Mouse (Mus musculus): ENCODE measurements around the gene Rpn2. TPM values are rescaled to one million over a fixed set of nuclear protein-coding genes. Genes with fewer than 3 reads are reported as not detected.

Gene Rpn2
- polyA plus RNA-seq, 1 experiment from 2014 or later = 391 TPM

- TF ChIP-seq CTCF (IDR thresholded peaks at IDR 0.05) = no peak
- ChIA-PET CTCF (no interaction called here), POLR2A (interaction anchor here (0.5 kb wide), 1 partner anchor 123 kb away, joined by 3 read pairs; no protein-coding TSS in a partner anchor)
- in situ Hi-C loops (cut with MboI; ENCODE audit: low pct_unique_long_range_greater_than_20kb) = no loop called here
- ATAC-seq = no peak
- no peak for DNase-seq (ENCODE audit: low read depth, low spot score)
- no peaks in the 10 kb centered on the region for H3K27me3 ChIP-seq
These were observed 68.7 kb downstream of the Rpn2 start, which contains the start of gene Ghrh for GRCm38 (mm10) chr2:157347361-157348159. TSS of gene Ghrh (minus strand) at chr2:157347506.

GRCm38 (mm10) chr2:157349121-157349778 lies 70.4 kb downstream of the Rpn2 start:
- ATAC-seq (no peak), DNase-seq (ENCODE audit: low read depth, low spot score) (no peak)
- no peaks in the 10 kb centered on the region for H3K27me3 ChIP-seq
- POLR2A ChIA-PET = no interaction called here
- in situ Hi-C loops (cut with MboI; ENCODE audit: low pct_unique_long_range_greater_than_20kb) = no loop called here
- TF ChIP-seq CTCF (IDR thresholded peaks at IDR 0.05) = no peak
- CTCF ChIA-PET = no interaction called here

- H3K27me3 ChIP-seq = no peaks in the 10 kb centered on the region
- TF ChIP-seq CTCF (IDR thresholded peaks at IDR 0.05) = no peak
- DNase-seq (ENCODE audit: low read depth, low spot score) = no peak
- no peak for ATAC-seq
- ChIA-PET POLR2A (interaction anchor here (1.4 kb wide), 1 partner anchor 14 kb away, joined by 3 read pairs; no protein-coding TSS in a partner anchor), CTCF (no interaction called here)
- in situ Hi-C loops (cut with MboI; ENCODE audit: low pct_unique_long_range_greater_than_20kb) = no loop called here
These were observed 74.4 kb downstream of the Rpn2 start for GRCm38 (mm10) chr2:157353183-157353582.

- ATAC-seq (no peak), DNase-seq (ENCODE audit: low read depth, low spot score) (no peak)
- ChIA-PET CTCF (interaction anchor here (0.6 kb wide), 1 partner anchor 19 kb away, joined by 3 read pairs; no protein-coding TSS in a partner anchor), POLR2A (interaction anchor here (1.4 kb wide), 1 partner anchor 13 kb away, joined by 3 read pairs; no protein-coding TSS in a partner anchor)
- in situ Hi-C loops (cut with MboI; ENCODE audit: low pct_unique_long_range_greater_than_20kb) = no loop called here
- no peak for TF ChIP-seq CTCF (IDR thresholded peaks at IDR 0.05)
- H3K27me3 ChIP-seq = no peaks in the 10 kb centered on the region
These were observed 75.3 kb downstream of the Rpn2 start for GRCm38 (mm10) chr2:157354106-157354505.

GRCm38 (mm10) chr2:157360028-157360427 lies 81.2 kb downstream of the Rpn2 start:
- DNase-seq (ENCODE audit: low read depth, low spot score) = no peak
- in situ Hi-C loops (cut with MboI; ENCODE audit: low pct_unique_long_range_greater_than_20kb) = no loop called here
- POLR2A ChIA-PET = no interaction called here
- CTCF ChIA-PET = interaction anchor here (0.7 kb wide), 1 partner anchor 9 kb away, joined by 3 read pairs; no protein-coding TSS in a partner anchor
- no peaks in the 10 kb centered on the region for H3K27me3 ChIP-seq
- no peak for ATAC-seq
- no peak for TF ChIP-seq CTCF (IDR thresholded peaks at IDR 0.05)

- no peak for DNase-seq (ENCODE audit: low read depth, low spot score)
- no peaks in the 10 kb centered on the region for H3K27me3 ChIP-seq
- CTCF ChIA-PET = interaction anchor here (1.4 kb wide), 1 partner anchor 95 kb away, joined by 5 read pairs; no protein-coding TSS in a partner anchor
- in situ Hi-C loops (cut with MboI; ENCODE audit: low pct_unique_long_range_greater_than_20kb) = no loop called here
- POLR2A ChIA-PET = no interaction called here
- no peak for ATAC-seq
- TF ChIP-seq CTCF (IDR thresholded peaks at IDR 0.05) = no peak
These were observed 84.2 kb downstream of the Rpn2 start for GRCm38 (mm10) chr2:157363031-157363430.

- POLR2A ChIA-PET = interaction anchor here (0.5 to 0.8 kb wide), 2 partner anchors 13 to 31 kb away, joined by 3 to 6 read pairs; no protein-coding TSS in a partner anchor
- in situ Hi-C loops (cut with MboI; ENCODE audit: low pct_unique_long_range_greater_than_20kb) = loop anchor here (5.0 kb wide), 1 partner anchor 81 kb away; no protein-coding TSS in a partner anchor
- TF ChIP-seq CTCF (IDR thresholded peaks at IDR 0.05) = no peak
- DNase-seq (ENCODE audit: low read depth, low spot score) (no peak), ATAC-seq (no peak)
- CTCF ChIA-PET = no interaction called here
- no peaks in the 10 kb centered on the region for H3K27me3 ChIP-seq
These were observed 87.9 kb downstream of the Rpn2 start for GRCm38 (mm10) chr2:157366762-157367161.

GRCm38 (mm10) chr2:157367184-157367893 lies 88.5 kb downstream of the Rpn2 start, which contains the start of gene Manbal:
TSS of gene Manbal (plus strand) at chr2:157367594.
- in situ Hi-C loops (cut with MboI; ENCODE audit: low pct_unique_long_range_greater_than_20kb) = loop anchor here (5.0 kb wide), 1 partner anchor 80 kb away; no protein-coding TSS in a partner anchor
- CTCF ChIA-PET = interaction anchor here (1.1 kb wide), 1 partner anchor 26 kb away, joined by 3 read pairs; no protein-coding TSS in a partner anchor
- no peaks in the 10 kb centered on the region for H3K27me3 ChIP-seq
- TF ChIP-seq CTCF (IDR thresholded peaks at IDR 0.05) = no peak
- DNase-seq (ENCODE audit: low read depth, low spot score) (peak; percentile 51), ATAC-seq (peak; percentile 73)
- POLR2A ChIA-PET = interaction anchor here (0.5 to 1.3 kb wide), 4 partner anchors 13 to 90 kb away, joined by 3 to 7 read pairs (median 6); no protein-coding TSS in a partner anchor

- CTCF ChIA-PET = interaction anchor here (1.1 kb wide), 1 partner anchor 27 kb away, joined by 3 read pairs; no protein-coding TSS in a partner anchor
- H3K27me3 ChIP-seq = no peaks in the 10 kb centered on the region
- DNase-seq (ENCODE audit: low read depth, low spot score) = no peak
- TF ChIP-seq CTCF (IDR thresholded peaks at IDR 0.05) = no peak
- in situ Hi-C loops (cut with MboI; ENCODE audit: low pct_unique_long_range_greater_than_20kb) = loop anchor here (5.0 kb wide), 1 partner anchor 79 kb away; no protein-coding TSS in a partner anchor
- no peak for ATAC-seq
- POLR2A ChIA-PET = interaction anchor here (0.6 to 1.3 kb wide), 4 partner anchors 15 to 89 kb away, joined by 4 to 7 read pairs (median 5); no protein-coding TSS in a partner anchor
These were observed 89.2 kb downstream of the Rpn2 start for GRCm38 (mm10) chr2:157367991-157368390.

GRCm38 (mm10) chr2:157371696-157372095 lies 92.9 kb downstream of the Rpn2 start:
- in situ Hi-C loops (cut with MboI; ENCODE audit: low pct_unique_long_range_greater_than_20kb) = no loop called here
- ATAC-seq (no peak), DNase-seq (ENCODE audit: low read depth, low spot score) (no peak)
- ChIA-PET POLR2A (no interaction called here), CTCF (interaction anchor here (1.2 kb wide), 1 partner anchor 12 kb away, joined by 3 read pairs; no protein-coding TSS in a partner anchor)
- H3K27me3 ChIP-seq = no peaks in the 10 kb centered on the region
- no peak for TF ChIP-seq CTCF (IDR thresholded peaks at IDR 0.05)

Measured in Patski (cell line).